Mouse (Mus musculus): ENCODE measurements around the gene Ankrd2. TPM values are rescaled to one million over a fixed set of nuclear protein-coding genes. Genes with fewer than 3 reads are reported as not detected.
A peak's percentile ranks its signal among the peaks of the same experiment; 100 is the strongest.
"Not testable (repeated sequence)": the region's sequence is repeated elsewhere in the genome, so short reads cannot be mapped to it uniquely, and the experiment has no call there.

Ankrd2 gene
- polyA plus RNA-seq, 2 experiments, result 0.96 to 1.5 TPM

- no peak for TF ChIP-seq POLR2A (IDR thresholded peaks at IDR 0.05; ENCODE audit: borderline replicate concordance, extremely low read depth, insufficient read depth, insufficient read length)
- Histone ChIP-seq H3K9me3 (ENCODE audit: control insufficient read depth, low read length) (no peaks in the 10 kb centered on the region), H3K4me1 (ENCODE audit: control insufficient read depth, insufficient read depth, low read length) (peaks cover 1% of the 10 kb centered on the region; the same call in 1 of the 2 replicates), H3K4me2 (replicated peaks; ENCODE audit: low read depth, low read length, severe bottlenecking) (no peak overlapping the region), H3K4me3 (replicated peaks; ENCODE audit: low read length) (no peak overlapping the region), H3K27ac (replicated peaks; ENCODE audit: low read depth, low read length) (no peak overlapping the region), H3K27me3 (ENCODE audit: control insufficient read depth, insufficient read depth, low read length) (no peaks in the 10 kb centered on the region), H3K9ac (ENCODE audit: low read depth, low read length, severe bottlenecking) (no peak overlapping the region), H3K36me3 (ENCODE audit: control insufficient read depth, insufficient read depth, low read length) (peaks cover 7% of the 10 kb centered on the region; the same call in 1 of the 2 replicates)
- 82% methylated on average over 11 of the region's 11 CpGs for WGBS
- ATAC-seq (ENCODE audit: low FRiP score, low read depth) (no peak), DNase-seq (ENCODE audit: low spot score) (no peak)
Measured at GRCm38 (mm10) chr19:42080469-42080868, 44.7 kb downstream of the Ankrd2 start.

GRCm38 (mm10) chr19:42081613-42082012 lies 45.8 kb downstream of the Ankrd2 start:
- 91% methylated on average over 5 of the region's 5 CpGs for WGBS
- ATAC-seq (ENCODE audit: low FRiP score, low read depth); H3K9ac ChIP-seq (ENCODE audit: low read depth, low read length, severe bottlenecking): not testable (repeated sequence)

GRCm38 (mm10) chr19:42085690-42086089 lies 49.9 kb downstream of the Ankrd2 start:
- Histone ChIP-seq H3K4me3 (replicated peaks; ENCODE audit: low read length) (peak overlapping the region; percentile 66), H3K36me3 (ENCODE audit: control insufficient read depth, insufficient read depth, low read length) (no peaks in the 10 kb centered on the region), H3K4me2 (replicated peaks; ENCODE audit: low read depth, low read length, severe bottlenecking) (peak overlapping the region; percentile 88), H3K9me3 (ENCODE audit: control insufficient read depth, low read length) (no peaks in the 10 kb centered on the region), H3K4me1 (ENCODE audit: control insufficient read depth, insufficient read depth, low read length) (peaks cover 11% of the 10 kb centered on the region), H3K9ac (ENCODE audit: low read depth, low read length, severe bottlenecking) (peak overlapping the region; percentile 69), H3K27ac (replicated peaks; ENCODE audit: low read depth, low read length) (no peak overlapping the region; the same call in 1 of the 2 replicates), H3K27me3 (ENCODE audit: control insufficient read depth, insufficient read depth, low read length) (no peaks in the 10 kb centered on the region)
- DNase-seq (ENCODE audit: low spot score), result no peak
- no peak for TF ChIP-seq POLR2A (IDR thresholded peaks at IDR 0.05; ENCODE audit: borderline replicate concordance, extremely low read depth, insufficient read depth, insufficient read length)
- WGBS, result 9% methylated on average over 10 of the region's 10 CpGs
- no peak for ATAC-seq (ENCODE audit: low FRiP score, low read depth)

More at GRCm38 (mm10) chr19:42081613-42082012, 45.8 kb downstream of the Ankrd2 start:
- not testable (repeated sequence) for H3K36me3 ChIP-seq (ENCODE audit: control insufficient read depth, insufficient read depth, low read length); H3K4me2 ChIP-seq (replicated peaks; ENCODE audit: low read depth, low read length, severe bottlenecking); H3K9me3 ChIP-seq (ENCODE audit: control insufficient read depth, low read length); H3K4me3 ChIP-seq (replicated peaks; ENCODE audit: low read length); H3K27me3 ChIP-seq (ENCODE audit: control insufficient read depth, insufficient read depth, low read length); H3K4me1 ChIP-seq (ENCODE audit: control insufficient read depth, insufficient read depth, low read length); H3K27ac ChIP-seq (replicated peaks; ENCODE audit: low read depth, low read length); DNase-seq (ENCODE audit: low spot score)

GRCm38 (mm10) chr19:42086166-42086565 lies 50.4 kb downstream of the Ankrd2 start, which contains the start of gene Morn4:
Gene Morn4, minus strand, starts transcription at chr19:42086357.
- Histone ChIP-seq H3K9ac (ENCODE audit: low read depth, low read length, severe bottlenecking) (peak within 1 kb of the TSS; percentile 69), H3K4me2 (replicated peaks; ENCODE audit: low read depth, low read length, severe bottlenecking) (peak within 1 kb of the TSS; percentile 88), H3K4me1 (ENCODE audit: control insufficient read depth, insufficient read depth, low read length) (peaks cover 11% of the 10 kb centered on the region), H3K4me3 (replicated peaks; ENCODE audit: low read length) (peak within 1 kb of the TSS; percentile 66), H3K9me3 (ENCODE audit: control insufficient read depth, low read length) (no peaks in the 10 kb centered on the region), H3K36me3 (ENCODE audit: control insufficient read depth, insufficient read depth, low read length) (no peaks in the 10 kb centered on the region), H3K27me3 (ENCODE audit: control insufficient read depth, insufficient read depth, low read length) (no peaks in the 10 kb centered on the region), H3K27ac (replicated peaks; ENCODE audit: low read depth, low read length) (no peak within 1 kb of the TSS; the same call in 1 of the 2 replicates)
- ATAC-seq (ENCODE audit: low FRiP score, low read depth) (peak; percentile 79), DNase-seq (ENCODE audit: low spot score) (peak; percentile 88)
- under 1% methylated on average over 21 of the region's 21 CpGs for WGBS
- peak; percentile 61; the same call in 1 of the 2 replicates for TF ChIP-seq POLR2A (IDR thresholded peaks at IDR 0.05; ENCODE audit: borderline replicate concordance, extremely low read depth, insufficient read depth, insufficient read length)

- no peak overlapping the region; the same call in 1 of the 2 replicates for H3K9ac ChIP-seq (ENCODE audit: low read depth, low read length, severe bottlenecking)
- H3K27me3 ChIP-seq (ENCODE audit: control insufficient read depth, insufficient read depth, low read length), result no peaks in the 10 kb centered on the region
- ATAC-seq (ENCODE audit: low FRiP score, low read depth) (no peak), DNase-seq (ENCODE audit: low spot score) (peak; percentile 36)
- peaks cover 15% of the 10 kb centered on the region for H3K4me1 ChIP-seq (ENCODE audit: control insufficient read depth, insufficient read depth, low read length)
- no peak for TF ChIP-seq POLR2A (IDR thresholded peaks at IDR 0.05; ENCODE audit: borderline replicate concordance, extremely low read depth, insufficient read depth, insufficient read length)
- H3K9me3 ChIP-seq (ENCODE audit: control insufficient read depth, low read length), result no peaks in the 10 kb centered on the region
- H3K36me3 ChIP-seq (ENCODE audit: control insufficient read depth, insufficient read depth, low read length), result peaks cover 5% of the 10 kb centered on the region; the same call in 1 of the 2 replicates
- WGBS, result 20% methylated on average over 14 of the region's 14 CpGs
- H3K27ac ChIP-seq (replicated peaks; ENCODE audit: low read depth, low read length), result peak overlapping the region; percentile 74
- peak overlapping the region; percentile 78 for H3K4me3 ChIP-seq (replicated peaks; ENCODE audit: low read length)
- peak overlapping the region; percentile 61 for H3K4me2 ChIP-seq (replicated peaks; ENCODE audit: low read depth, low read length, severe bottlenecking)
Measured at GRCm38 (mm10) chr19:42089103-42089747, 53.4 kb downstream of the Ankrd2 start.

Data from limb, embryonic 14.5 days (tissue).